Mouse (Mus musculus): ENCODE results near the gene Mitf. TPM values are rescaled to one million over a fixed set of nuclear protein-coding genes. Genes with fewer than 3 reads are reported as not detected.

The Mitf gene
- total and polyA plus RNA-seq, 3 experiments = 0.33 TPM; not detected in 2

DNA sequence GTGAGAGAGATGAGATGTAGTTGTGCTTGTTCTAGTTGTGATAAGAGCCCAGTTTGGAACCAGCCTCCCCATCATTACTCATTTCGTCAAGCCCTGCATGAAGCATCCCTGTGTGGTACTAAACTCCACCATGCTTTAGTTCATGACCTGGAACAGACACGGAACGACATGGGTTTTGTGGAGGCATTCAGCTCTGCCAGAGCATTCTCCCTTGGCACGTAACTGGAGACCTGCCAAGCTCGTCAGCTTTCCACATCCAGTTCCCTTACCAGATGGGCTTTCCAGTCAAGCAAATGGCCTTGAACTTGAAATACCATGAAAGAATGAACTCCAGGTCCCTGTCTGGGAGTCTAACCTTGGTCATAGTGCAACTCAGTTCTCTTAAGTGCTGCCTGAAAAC is 94.7 kb downstream of the Mitf start:
- no peaks in the 10 kb centered on the region for H3K27me3 ChIP-seq (ENCODE audit: insufficient read depth, low read length)
- H3K4me1 ChIP-seq (ENCODE audit: insufficient read depth, low read depth, low read length) = no peaks in the 10 kb centered on the region
- DNase-seq (ENCODE audit: low spot score) = no peak
- TF ChIP-seq POLR2AphosphoS5 (IDR thresholded peaks at IDR 0.05; ENCODE audit: insufficient replicate concordance, low read depth, low read length) = no peak
- no peak for TF ChIP-seq GATA1 (IDR thresholded peaks at IDR 0.05; ENCODE audit: borderline replicate concordance, low read length)
- no peak for TF ChIP-seq CTCF (IDR thresholded peaks at IDR 0.05; ENCODE audit: low read depth, low read length)
- no peak for TF ChIP-seq TAL1 (conservative IDR thresholded peaks at IDR 0.05; ENCODE audit: low read depth, low read length)
- no peak for TF ChIP-seq GATA2 (IDR thresholded peaks at IDR 0.05; ENCODE audit: borderline replicate concordance, low read depth, low read length)
- H3K4me3 ChIP-seq (ENCODE audit: low read depth, low read length) = no peak overlapping the region
- H3K36me3 ChIP-seq (replicated peaks) = no peaks in the 10 kb centered on the region
- ATAC-seq (ENCODE audit: extremely low read depth, insufficient number of reproducible peaks, low FRiP score, poor library complexity, severe bottlenecking) = no peak
- peaks cover 31% of the 10 kb centered on the region for H3K9me3 ChIP-seq (replicated peaks)

DNA sequence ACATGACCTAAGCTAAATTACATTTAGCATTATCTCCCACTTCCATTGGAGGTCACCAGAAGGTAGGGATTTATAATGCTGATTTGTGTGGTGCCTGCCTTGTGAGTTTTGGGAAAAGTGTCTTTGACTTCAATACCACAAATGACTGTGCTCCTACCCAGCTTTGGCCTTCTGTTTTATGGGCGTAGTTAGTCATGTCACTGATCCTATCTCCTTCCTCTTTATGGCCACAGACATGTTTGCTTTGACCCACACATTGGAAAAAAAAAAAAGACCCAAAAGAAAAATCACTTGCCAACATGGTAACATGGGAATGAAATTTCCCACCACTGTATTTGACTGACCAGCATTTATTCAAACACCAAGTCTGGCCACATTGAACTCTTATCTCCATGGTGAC is 95.4 kb downstream of the Mitf start:
- Histone ChIP-seq H3K4me3 (ENCODE audit: low read depth, low read length) (no peak overlapping the region), H3K36me3 (replicated peaks) (no peaks in the 10 kb centered on the region), H3K4me1 (ENCODE audit: insufficient read depth, low read depth, low read length) (no peaks in the 10 kb centered on the region), H3K9me3 (replicated peaks) (peaks cover 30% of the 10 kb centered on the region), H3K27me3 (ENCODE audit: insufficient read depth, low read length) (no peaks in the 10 kb centered on the region)
- ATAC-seq (ENCODE audit: extremely low read depth, insufficient number of reproducible peaks, low FRiP score, poor library complexity, severe bottlenecking) (no peak), DNase-seq (ENCODE audit: low spot score) (no peak)
- no peak for TF ChIP-seq GATA1 (IDR thresholded peaks at IDR 0.05; ENCODE audit: borderline replicate concordance, low read length)
- TF ChIP-seq TAL1 (conservative IDR thresholded peaks at IDR 0.05; ENCODE audit: low read depth, low read length) = no peak
- TF ChIP-seq POLR2AphosphoS5 (IDR thresholded peaks at IDR 0.05; ENCODE audit: insufficient replicate concordance, low read depth, low read length) = no peak
- no peak for TF ChIP-seq GATA2 (IDR thresholded peaks at IDR 0.05; ENCODE audit: borderline replicate concordance, low read depth, low read length)
- TF ChIP-seq CTCF (IDR thresholded peaks at IDR 0.05; ENCODE audit: low read depth, low read length) = no peak

DNA sequence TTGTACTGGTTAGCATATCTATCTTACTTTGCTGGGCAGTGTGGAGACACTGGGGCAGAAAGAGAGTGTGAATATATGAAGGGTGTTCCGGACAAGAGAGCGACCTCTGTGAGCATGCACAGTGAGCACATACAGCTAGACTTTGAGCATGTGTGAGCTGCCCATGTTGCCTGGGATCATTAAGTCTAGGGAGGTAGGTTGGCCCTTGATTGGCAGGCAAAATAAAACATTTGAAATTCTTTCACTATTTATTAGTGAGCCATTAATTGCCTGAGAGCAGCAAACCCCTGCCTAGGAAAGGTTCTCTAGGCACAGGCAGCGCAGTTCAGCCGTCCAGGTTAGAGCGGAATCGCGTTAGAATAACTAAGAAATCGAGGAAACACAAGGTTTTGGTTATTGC is 107.9 kb downstream of the Mitf start:
- DNase-seq (ENCODE audit: low spot score) (no peak), ATAC-seq (ENCODE audit: extremely low read depth, insufficient number of reproducible peaks, low FRiP score, poor library complexity, severe bottlenecking) (no peak)
- TF ChIP-seq POLR2AphosphoS5 (IDR thresholded peaks at IDR 0.05; ENCODE audit: insufficient replicate concordance, low read depth, low read length) = no peak
- no peak for TF ChIP-seq GATA2 (IDR thresholded peaks at IDR 0.05; ENCODE audit: borderline replicate concordance, low read depth, low read length)
- TF ChIP-seq TAL1 (conservative IDR thresholded peaks at IDR 0.05; ENCODE audit: low read depth, low read length) = no peak
- TF ChIP-seq CTCF (IDR thresholded peaks at IDR 0.05; ENCODE audit: low read depth, low read length) = no peak
- no peak for TF ChIP-seq GATA1 (IDR thresholded peaks at IDR 0.05; ENCODE audit: borderline replicate concordance, low read length)
- H3K4me3 ChIP-seq (ENCODE audit: low read depth, low read length) = no peak overlapping the region
- no peaks in the 10 kb centered on the region for H3K4me1 ChIP-seq (ENCODE audit: insufficient read depth, low read depth, low read length)
- no peaks in the 10 kb centered on the region for H3K36me3 ChIP-seq (replicated peaks)
- H3K27me3 ChIP-seq (ENCODE audit: insufficient read depth, low read length) = no peaks in the 10 kb centered on the region
- peaks cover 37% of the 10 kb centered on the region for H3K9me3 ChIP-seq (replicated peaks)

DNA sequence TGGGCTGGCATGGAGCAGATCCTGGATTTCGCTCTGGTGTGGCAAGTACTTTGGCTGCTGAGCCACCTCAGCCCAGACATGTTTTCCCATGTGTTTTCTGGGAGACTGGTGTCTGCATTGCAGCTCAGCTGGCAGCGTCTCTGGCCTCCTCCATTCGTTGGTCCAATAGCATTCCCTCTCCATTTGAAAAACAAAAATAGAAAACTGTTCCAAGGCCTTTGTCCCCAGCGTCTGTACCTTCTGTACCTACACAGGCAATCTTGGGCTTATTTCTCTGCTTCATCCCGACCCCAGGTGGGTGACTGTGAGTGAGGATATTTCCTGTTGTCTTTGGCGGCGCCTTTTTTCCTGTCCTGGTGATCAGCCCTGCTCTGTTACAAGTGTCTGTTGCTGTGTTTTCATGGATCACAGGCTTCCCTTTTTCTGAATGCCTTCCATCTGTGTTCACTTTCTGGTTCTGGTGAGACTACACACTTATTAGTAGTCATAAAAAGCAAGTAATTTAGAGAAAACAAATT is 109.6 kb downstream of the Mitf start:
- no peak for DNase-seq (ENCODE audit: low spot score)
- H3K4me3 ChIP-seq (ENCODE audit: low read depth, low read length) = no peak overlapping the region
- no peak for ATAC-seq (ENCODE audit: extremely low read depth, insufficient number of reproducible peaks, low FRiP score, poor library complexity, severe bottlenecking)
- TF ChIP-seq GATA1 (IDR thresholded peaks at IDR 0.05; ENCODE audit: borderline replicate concordance, low read length) (no peak), TAL1 (conservative IDR thresholded peaks at IDR 0.05; ENCODE audit: low read depth, low read length) (no peak), POLR2AphosphoS5 (IDR thresholded peaks at IDR 0.05; ENCODE audit: insufficient replicate concordance, low read depth, low read length) (no peak), CTCF (IDR thresholded peaks at IDR 0.05; ENCODE audit: low read depth, low read length) (no peak), GATA2 (IDR thresholded peaks at IDR 0.05; ENCODE audit: borderline replicate concordance, low read depth, low read length) (no peak)
- H3K27me3 ChIP-seq (ENCODE audit: insufficient read depth, low read length) = no peaks in the 10 kb centered on the region
- H3K4me1 ChIP-seq (ENCODE audit: insufficient read depth, low read depth, low read length) = no peaks in the 10 kb centered on the region
- H3K9me3 ChIP-seq (replicated peaks) = peaks cover 35% of the 10 kb centered on the region
- H3K36me3 ChIP-seq (replicated peaks) = no peaks in the 10 kb centered on the region

DNA sequence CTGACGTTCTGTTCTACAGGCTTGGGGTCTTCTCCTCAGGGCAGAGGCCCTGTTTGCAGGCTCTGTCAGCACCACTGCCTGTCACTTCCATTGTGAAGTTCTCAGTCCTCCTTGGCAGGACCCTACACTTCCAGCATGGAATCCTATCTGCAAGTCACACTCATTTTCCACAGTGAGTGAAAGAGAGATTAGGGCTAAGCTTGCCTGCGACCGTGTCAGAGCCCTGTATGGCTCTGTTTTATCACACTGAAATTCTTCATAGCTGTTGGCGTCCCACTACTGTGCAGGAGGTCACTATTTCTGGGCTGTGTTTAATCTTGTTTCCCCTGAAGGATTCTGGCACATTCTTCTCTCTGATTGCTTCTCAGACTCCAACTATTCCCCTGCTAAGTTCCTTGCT is 111.2 kb downstream of the Mitf start:
- ATAC-seq (ENCODE audit: extremely low read depth, insufficient number of reproducible peaks, low FRiP score, poor library complexity, severe bottlenecking) = no peak
- Histone ChIP-seq H3K27me3 (ENCODE audit: insufficient read depth, low read length) (no peaks in the 10 kb centered on the region), H3K36me3 (replicated peaks) (no peaks in the 10 kb centered on the region), H3K4me1 (ENCODE audit: insufficient read depth, low read depth, low read length) (no peaks in the 10 kb centered on the region), H3K4me3 (ENCODE audit: low read depth, low read length) (no peak overlapping the region), H3K9me3 (replicated peaks) (peaks cover 38% of the 10 kb centered on the region)
- DNase-seq (ENCODE audit: low spot score) = no peak
- TF ChIP-seq GATA2 (IDR thresholded peaks at IDR 0.05; ENCODE audit: borderline replicate concordance, low read depth, low read length) (no peak), CTCF (IDR thresholded peaks at IDR 0.05; ENCODE audit: low read depth, low read length) (no peak), GATA1 (IDR thresholded peaks at IDR 0.05; ENCODE audit: borderline replicate concordance, low read length) (no peak), POLR2AphosphoS5 (IDR thresholded peaks at IDR 0.05; ENCODE audit: insufficient replicate concordance, low read depth, low read length) (no peak), TAL1 (conservative IDR thresholded peaks at IDR 0.05; ENCODE audit: low read depth, low read length) (no peak)

DNA sequence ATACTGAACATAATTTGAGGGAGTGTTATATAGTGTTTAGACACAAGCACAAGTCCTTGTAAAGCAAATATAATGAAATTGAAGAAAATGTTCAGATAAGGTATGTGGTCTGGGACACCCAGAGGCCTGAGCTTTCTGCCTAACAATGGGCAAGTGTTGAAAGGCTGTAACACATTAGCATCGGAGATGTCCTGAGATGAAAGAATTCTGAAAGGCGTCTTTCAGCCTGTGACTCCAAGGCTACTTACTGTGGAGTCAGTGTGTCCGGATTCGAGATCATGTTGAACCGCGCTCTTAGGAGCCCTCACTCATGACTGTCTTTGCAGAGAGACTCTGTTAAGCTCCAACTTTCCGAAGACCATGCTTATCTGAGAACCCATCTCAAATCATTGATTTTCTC is 111.6 kb downstream of the Mitf start:
- no peaks in the 10 kb centered on the region for H3K27me3 ChIP-seq (ENCODE audit: insufficient read depth, low read length)
- no peak overlapping the region for H3K4me3 ChIP-seq (ENCODE audit: low read depth, low read length)
- DNase-seq (ENCODE audit: low spot score) (no peak), ATAC-seq (ENCODE audit: extremely low read depth, insufficient number of reproducible peaks, low FRiP score, poor library complexity, severe bottlenecking) (no peak)
- TF ChIP-seq TAL1 (conservative IDR thresholded peaks at IDR 0.05; ENCODE audit: low read depth, low read length) = no peak
- no peak for TF ChIP-seq GATA1 (IDR thresholded peaks at IDR 0.05; ENCODE audit: borderline replicate concordance, low read length)
- no peak for TF ChIP-seq POLR2AphosphoS5 (IDR thresholded peaks at IDR 0.05; ENCODE audit: insufficient replicate concordance, low read depth, low read length)
- TF ChIP-seq GATA2 (IDR thresholded peaks at IDR 0.05; ENCODE audit: borderline replicate concordance, low read depth, low read length) = no peak
- TF ChIP-seq CTCF (IDR thresholded peaks at IDR 0.05; ENCODE audit: low read depth, low read length) = no peak
- no peaks in the 10 kb centered on the region for H3K4me1 ChIP-seq (ENCODE audit: insufficient read depth, low read depth, low read length)
- H3K9me3 ChIP-seq (replicated peaks) = peaks cover 38% of the 10 kb centered on the region
- H3K36me3 ChIP-seq (replicated peaks) = no peaks in the 10 kb centered on the region
